Mouse (Mus musculus) monocyte, adult 59 days (primary cell): ENCODE measurements around the gene Tctex1d4. TPM values are rescaled to one million over a fixed set of nuclear protein-coding genes. Genes with fewer than 3 reads are reported as not detected.

Experiments
- total RNA-seq, 2 experiments: library from RNA; stranded (reverse); gene quantifications; one replicate each; pipeline ENCODE4 v1.2.4; 2023

The Tctex1d4 gene
- total RNA-seq, result 1 to 10 TPM in 1 of 2 experiments, not detected in 1; 1.1 TPM

DNA sequence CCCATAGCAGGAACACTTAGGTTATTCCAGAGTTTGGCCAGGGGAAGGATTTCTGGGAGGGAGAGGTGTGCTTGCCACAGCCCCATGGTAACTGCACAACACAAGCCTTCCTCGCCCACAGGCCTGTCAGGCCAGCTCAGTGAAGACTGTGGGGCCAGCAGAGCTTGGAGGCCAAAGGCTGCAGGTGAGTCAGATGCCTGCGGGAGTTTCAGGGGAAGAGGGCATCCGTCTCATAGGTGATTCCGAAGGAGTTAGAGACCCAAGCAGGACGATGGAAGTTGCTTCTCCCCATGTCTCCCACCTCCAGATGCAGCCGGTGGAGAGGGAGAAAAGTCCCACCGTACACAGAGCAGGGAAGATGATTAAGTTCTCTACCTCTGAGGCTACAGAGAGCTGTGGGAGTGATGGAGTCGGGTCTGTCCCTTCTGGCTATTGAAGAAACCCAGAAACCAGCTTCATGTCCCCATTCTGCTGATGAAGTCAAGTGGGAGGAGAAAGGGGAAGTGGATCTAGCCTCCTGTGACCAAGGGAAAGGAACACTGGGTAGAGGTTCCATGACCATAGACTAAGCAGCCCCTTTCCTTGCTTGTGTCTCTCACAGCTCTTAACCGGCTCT, at the start of gene Tctex1d4:
Tctex1d4 (plus strand) TSS at position 120 of the 616 bp plus-strand sequence.

DNA sequence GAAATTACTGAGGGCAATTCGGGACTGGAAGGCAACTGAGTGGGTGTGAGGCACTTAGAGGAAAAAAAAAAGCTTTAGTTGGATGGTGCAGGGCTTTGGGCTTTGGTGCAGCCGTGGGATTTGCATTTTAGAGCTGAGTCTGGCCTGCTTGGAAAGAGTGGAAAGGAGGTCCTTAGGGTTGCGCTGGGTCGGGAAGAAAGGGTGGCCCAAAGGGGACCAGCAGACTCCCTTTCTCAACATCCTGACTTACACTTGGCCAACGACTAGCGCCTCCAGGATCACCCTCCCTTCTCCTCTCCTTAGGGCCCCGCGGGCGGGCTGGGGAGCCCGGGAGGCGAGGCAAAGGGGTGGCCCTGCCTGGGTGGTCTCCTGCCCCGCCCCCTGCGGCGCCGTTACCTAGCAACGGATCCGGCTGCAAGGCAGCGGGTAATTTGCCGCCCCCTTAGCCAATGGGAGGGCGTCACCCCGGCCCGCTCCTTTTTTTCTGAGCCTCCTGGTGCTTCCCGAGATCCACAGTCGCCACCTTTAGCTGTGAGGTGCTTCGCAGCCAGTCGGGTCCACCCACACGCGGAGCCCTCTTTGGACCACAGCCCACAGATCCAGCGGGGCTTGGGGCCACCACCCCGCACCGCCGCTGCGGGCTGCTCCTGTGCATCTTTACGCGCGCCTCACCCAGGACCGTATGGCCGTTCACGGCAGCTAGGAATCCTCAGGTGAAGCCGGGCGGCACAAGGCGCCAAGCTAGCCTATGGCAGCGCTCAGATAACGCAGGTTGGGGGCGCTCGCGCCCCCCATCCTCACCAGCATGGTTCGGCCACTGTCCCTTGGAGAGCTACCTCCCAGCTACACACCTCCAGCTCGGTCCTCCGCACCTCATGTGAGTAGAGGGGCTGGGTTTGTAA, 30.8 kb upstream of the Tctex1d4 start, which contains the start of gene Ptch2:
Ptch2 (plus strand) TSS at position 525 of the 902 bp plus-strand sequence.

DNA sequence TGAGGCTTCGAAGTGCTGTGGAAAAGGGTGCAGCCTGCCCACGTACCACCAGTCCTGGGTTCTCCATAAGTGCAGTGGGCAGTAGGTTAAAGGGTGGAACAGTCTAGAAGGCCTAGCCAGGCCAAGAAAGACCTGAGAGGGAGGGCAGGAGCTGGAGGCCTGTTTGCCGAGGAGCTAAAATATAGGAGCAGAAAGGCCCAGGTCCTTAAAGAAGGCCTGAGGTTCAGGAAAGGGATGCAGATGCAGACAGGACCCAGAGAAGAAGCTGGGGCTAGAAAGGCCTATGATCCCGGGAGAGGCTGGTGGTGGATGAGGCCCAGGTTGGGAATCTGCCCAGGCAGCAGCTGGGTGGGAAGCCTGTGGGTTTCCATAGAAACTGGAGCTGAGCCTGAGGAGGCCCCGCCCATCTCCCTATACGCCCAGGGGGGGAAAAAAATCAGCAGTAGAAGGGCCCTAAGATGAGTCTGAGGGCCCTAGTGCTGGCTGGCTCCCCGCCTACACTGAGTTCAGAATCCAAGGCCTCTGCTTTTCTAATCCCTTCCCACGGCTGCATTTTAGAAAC, 1.2 kb upstream of the Tctex1d4 start, which contains the start of gene Btbd19:
Btbd19 (minus strand) TSS at position 378 of the 562 bp plus-strand sequence.

DNA sequence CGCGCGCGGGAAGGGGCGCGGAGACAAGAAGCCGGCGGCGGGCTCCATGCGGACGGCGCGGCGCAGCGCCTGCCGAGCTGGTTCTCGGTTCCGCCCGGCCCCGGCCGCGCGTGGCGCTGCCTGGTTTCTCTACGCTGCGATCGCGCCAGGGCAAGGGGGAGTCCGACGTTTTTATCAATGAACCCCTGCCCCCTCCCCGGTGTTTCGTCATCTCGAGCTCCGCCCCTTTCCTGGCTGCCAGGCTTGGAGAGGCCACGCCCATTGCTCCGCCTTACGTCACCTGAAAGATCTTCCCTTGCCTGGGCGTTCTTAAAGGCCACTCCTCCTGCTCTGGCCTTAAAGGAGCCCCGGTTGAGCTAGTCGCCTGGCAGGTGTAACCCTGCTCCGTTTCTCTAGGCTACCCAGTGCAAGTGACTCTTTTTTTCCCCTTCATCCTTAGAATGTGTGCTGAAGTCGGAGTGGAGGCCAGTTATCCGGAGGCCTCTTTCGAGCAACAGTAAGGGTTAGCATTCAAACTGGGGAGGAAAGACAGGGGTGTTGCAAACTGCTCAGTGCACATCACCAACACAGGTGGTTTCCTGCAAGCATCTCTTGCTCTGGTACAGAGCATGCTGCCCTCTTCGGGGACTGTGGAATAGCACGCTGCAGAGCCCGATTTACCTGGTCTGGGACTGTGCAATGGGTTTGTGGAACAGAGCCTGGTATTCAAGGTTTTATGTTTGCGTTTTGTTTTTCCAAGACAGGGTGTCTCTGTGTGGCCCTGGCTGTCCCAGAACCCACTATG, 7.4 kb downstream of the Tctex1d4 start, which contains the start of gene Plk3:
Plk3 (minus strand) TSS at position 147 of the 784 bp plus-strand sequence.

DNA sequence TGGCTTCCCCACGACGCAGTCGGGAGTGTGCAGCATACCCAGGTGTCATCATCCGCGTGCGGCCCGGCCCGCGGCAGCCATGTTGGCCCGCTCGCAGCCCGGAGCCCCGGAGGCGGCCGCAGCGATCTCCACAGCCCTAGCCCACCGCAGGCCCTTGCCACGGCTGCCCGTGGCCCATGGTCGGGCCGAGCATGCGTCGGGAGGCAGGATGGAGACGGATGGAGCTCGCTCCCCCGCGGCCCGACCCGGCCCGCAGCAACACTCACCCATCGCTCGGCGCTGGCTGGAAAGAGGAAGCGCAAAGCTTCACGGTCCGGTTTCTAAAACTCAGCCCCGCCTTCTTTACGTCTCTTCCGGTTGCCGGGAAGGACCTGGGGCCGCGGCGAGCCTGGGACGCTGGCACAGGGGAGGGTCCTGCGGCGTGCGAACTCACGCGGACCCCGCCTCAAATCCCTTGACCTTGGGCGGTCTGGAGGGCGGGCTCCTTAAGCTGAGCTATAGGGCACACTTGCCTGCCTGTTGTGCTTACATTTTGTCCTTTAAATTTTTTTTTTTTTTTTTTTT, 29.3 kb downstream of the Tctex1d4 start, which contains the start of gene Rps8:
Rps8 (minus strand) TSS at position 452 of the 564 bp plus-strand sequence.

Other genes starting within 250 kb of the Tctex1d4 start
- gene Zswim5, start 249.4 kb upstream of the Tctex1d4 start, total RNA-seq, result not detected
- 10 to 100 TPM; 34.6 to 42.8 TPM for gene Urod, start 132.4 kb upstream of the Tctex1d4 start, total RNA-seq
- 10 to 100 TPM; 34.5 to 41.7 TPM for gene Hectd3, start 131.5 kb upstream of the Tctex1d4 start, total RNA-seq
- gene Eif2b3, start 107.4 kb upstream of the Tctex1d4 start, total RNA-seq, result 10 to 100 TPM; 10.2 to 18.6 TPM
- gene Ptch2, start 30.7 kb upstream of the Tctex1d4 start, total RNA-seq, result not detected
- 10 to 100 TPM; 20.7 to 25.8 TPM for gene Btbd19, start 1.1 kb upstream of the Tctex1d4 start, total RNA-seq
- gene Plk3, start 7.2 kb downstream of the Tctex1d4 start, total RNA-seq, result 10 to 100 TPM; 63.7 to 65.4 TPM
- 1,000 to 10,000 TPM; 1,152 to 1,260 TPM for gene Rps8, start 29.4 kb downstream of the Tctex1d4 start, total RNA-seq
- gene Kif2c, start 55.8 kb downstream of the Tctex1d4 start, total RNA-seq, result 1 to 10 TPM; 1.1 to 1.5 TPM
- not detected for gene Tmem53, start 125.2 kb downstream of the Tctex1d4 start, total RNA-seq
- gene Armh1, start 125.3 kb downstream of the Tctex1d4 start, total RNA-seq, result not detected